Mouse (Mus musculus) E14TG2a.4 (cell line): ENCODE measurements around the gene Bola2.
"Not testable (repeated sequence)": the region's sequence is repeated elsewhere in the genome, so short reads cannot be mapped to it uniquely, and the experiment has no call there.

Experiments
- CTCF ChIP-seq: conservative IDR thresholded peaks from 2 replicates; pipeline ENCODE4 v1.5.1; 2014; ENCODE audit warnings: low read length
- NANOG ChIP-seq: IDR thresholded peaks from 2 replicates; pipeline ENCODE4 v1.6.1; 2014; ENCODE audit warnings: borderline replicate concordance, low read length, mixed read lengths
- POU5F1 ChIP-seq: IDR thresholded peaks from 2 replicates; pipeline ENCODE4 v1.6.1; 2014; ENCODE audit warnings: low read length, borderline replicate concordance

DNA sequence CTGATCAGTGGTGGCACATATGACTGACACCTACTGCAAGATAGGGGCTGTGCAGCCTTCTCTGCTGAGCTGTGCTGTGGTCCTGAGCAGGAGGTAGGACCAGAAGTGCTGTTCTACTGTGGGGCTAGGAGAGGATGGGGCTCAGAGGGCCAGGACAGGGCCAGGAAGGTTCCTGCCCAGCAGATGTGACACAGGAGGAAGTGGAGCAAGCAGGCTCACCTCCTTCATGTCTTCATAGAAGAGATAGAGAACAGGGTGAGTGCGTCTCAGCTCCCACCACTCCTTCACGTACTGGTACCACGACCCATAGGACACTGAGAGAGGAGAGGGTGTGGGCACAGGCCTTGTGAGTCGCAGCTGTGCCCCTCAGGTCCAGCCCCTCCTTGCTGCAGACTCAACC is 7.0 kb upstream of the Bola2 start:
- not testable (repeated sequence) for TF ChIP-seq CTCF, POU5F1, NANOG
